Mouse (Mus musculus) forebrain, embryonic 15.5 days (tissue): ENCODE data around the gene Aurkb. TPM values are rescaled to one million over a fixed set of nuclear protein-coding genes. Genes with fewer than 3 reads are reported as not detected.

Experiments used
- ATAC-seq: fragments of 200-750 bp; cut with Nextera tagmentation; replicated peaks from 2 replicates; pipeline ENCODE4 v1.8.0; 2017; ENCODE audit warnings: mild to moderate bottlenecking, moderate TSS enrichment, moderate library complexity
- H3K27ac ChIP-seq: fragments of 300-500 bp; sonication (generic); replicated peaks from 2 replicates; pipeline ENCODE4 v1.5.1; 2015; ENCODE audit warnings: mild to moderate bottlenecking, inconsistent platforms
- H3K27me3 ChIP-seq: fragments of 300-500 bp; sonication (generic); 2 replicates; pipeline ENCODE4 v1.6.1; 2015; ENCODE audit warnings: inconsistent platforms
- H3K36me3 ChIP-seq: fragments of 300-500 bp; sonication (generic); 2 replicates; pipeline ENCODE4 v1.6.1; 2015; ENCODE audit warnings: mild to moderate bottlenecking, inconsistent platforms
- H3K4me1 ChIP-seq: fragments of 300-500 bp; sonication (generic); 2 replicates; pipeline ENCODE4 v1.6.1; 2015; ENCODE audit warnings: inconsistent platforms
- H3K4me2 ChIP-seq: fragments of 300-500 bp; sonication (generic); replicated peaks from 2 replicates; pipeline ENCODE4 v1.6.1; 2015; ENCODE audit warnings: mild to moderate bottlenecking, inconsistent platforms
- H3K4me3 ChIP-seq: fragments of 300-500 bp; sonication (generic); 2 replicates; pipeline ENCODE4 v1.5.1; 2015; ENCODE audit warnings: mild to moderate bottlenecking, inconsistent platforms
- H3K9ac ChIP-seq: fragments of 300-500 bp; sonication (generic); replicated peaks from 2 replicates; pipeline ENCODE4 v1.6.1; 2015; ENCODE audit warnings: mild to moderate bottlenecking, inconsistent platforms
- H3K9me3 ChIP-seq: fragments of 300-500 bp; sonication (generic); 2 replicates; pipeline ENCODE4 v1.6.1; 2016; ENCODE audit warnings: inconsistent platforms
- WGBS: fragments of 180-500 bp; shearing (Covaris S2); methylation state at CpG from one replicate; pipeline ENCODE4 v1.1.7; 2015; ENCODE audit warnings: mixed read lengths; 5-methylcytosine and 5-hydroxymethylcytosine counted together
- polyA plus RNA-seq: library from polyadenylated mRNA; unstranded; fragments of >200 nt; fragmentation: Nextera tagmentation; extraction: Ambion mirVana; gene quantifications from 2 replicates; pipeline ENCODE4 v1.2.1, GENCODE M21; 2015

Aurkb gene
- polyA plus RNA-seq, 1 experiment from 2014 or later, result 68.3 TPM

GRCm38 (mm10) chr11:69015644-69016441, 29.6 kb upstream of the Aurkb start, which contains the start of gene Ctc1:
Gene Ctc1, plus strand, starts transcription at chr11:69015911.
- H3K4me1 ChIP-seq, result peaks cover 30% of the 10 kb centered on the region
- H3K4me3 ChIP-seq, result peak within 1 kb of the TSS; percentile 68
- peak; percentile 96 for ATAC-seq
- H3K27ac ChIP-seq, result peak within 1 kb of the TSS; percentile 94
- H3K36me3 ChIP-seq, result no peaks in the 10 kb centered on the region
- H3K4me2 ChIP-seq, result peak within 1 kb of the TSS; percentile 60
- no peaks in the 10 kb centered on the region for H3K27me3 ChIP-seq
- H3K9me3 ChIP-seq, result no peaks in the 10 kb centered on the region
- 3% methylated on average over 38 of the region's 38 CpGs for WGBS
- peak within 1 kb of the TSS; percentile 94 for H3K9ac ChIP-seq

DNA sequence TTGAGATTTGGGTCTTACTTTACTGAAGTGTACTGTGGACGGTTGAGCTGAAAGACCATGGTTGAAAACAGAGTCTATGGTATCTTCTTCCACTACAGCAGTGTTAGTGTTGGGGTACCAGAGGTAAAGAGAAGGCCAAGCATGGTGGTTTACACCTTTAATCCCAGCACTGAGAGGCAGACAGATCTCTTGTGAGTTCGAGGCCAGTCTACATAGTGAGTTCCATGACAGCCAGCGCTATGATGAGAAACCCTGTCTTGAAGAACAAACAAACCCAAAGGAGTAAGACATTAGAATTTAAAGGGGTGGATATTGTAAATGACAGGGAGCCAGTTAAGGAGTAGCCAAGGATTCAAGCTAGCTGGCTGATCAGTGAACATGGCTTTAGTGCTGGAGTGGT, 28.7 kb upstream of the Aurkb start:
- 60% methylated on average over 3 of the region's 3 CpGs for WGBS

GRCm38 (mm10) chr11:69020691-69021090, 24.8 kb upstream of the Aurkb start:
- ATAC-seq, result no peak
- H3K36me3 ChIP-seq, result peaks cover 41% of the 10 kb centered on the region
- H3K4me2 ChIP-seq, result no peak overlapping the region
- no peaks in the 10 kb centered on the region for H3K27me3 ChIP-seq
- no peak overlapping the region for H3K9ac ChIP-seq
- no peak overlapping the region for H3K4me3 ChIP-seq
- no peaks in the 10 kb centered on the region for H3K9me3 ChIP-seq
- H3K27ac ChIP-seq, result no peak overlapping the region
- H3K4me1 ChIP-seq, result peaks cover 11% of the 10 kb centered on the region

More for the DNA sequence above, 28.7 kb upstream of the Aurkb start:
- Histone ChIP-seq H3K9ac (peak overlapping the region; percentile 94), H3K4me2 (peak overlapping the region; percentile 60), H3K27ac (peak overlapping the region; percentile 94), H3K27me3 (no peaks in the 10 kb centered on the region), H3K36me3 (peaks cover 2% of the 10 kb centered on the region), H3K4me1 (peaks cover 22% of the 10 kb centered on the region), H3K4me3 (peak overlapping the region; percentile 68), H3K9me3 (no peaks in the 10 kb centered on the region)
- ATAC-seq, result no peak

GRCm38 (mm10) chr11:69026562-69026961, 18.9 kb upstream of the Aurkb start:
- peaks cover 95% of the 10 kb centered on the region for H3K36me3 ChIP-seq
- WGBS, result 89% methylated on average over 3 of the region's 3 CpGs
- H3K9me3 ChIP-seq, result no peaks in the 10 kb centered on the region
- no peaks in the 10 kb centered on the region for H3K4me1 ChIP-seq
- no peak overlapping the region for H3K4me2 ChIP-seq
- no peak overlapping the region for H3K27ac ChIP-seq
- no peak overlapping the region for H3K4me3 ChIP-seq
- ATAC-seq, result no peak
- no peaks in the 10 kb centered on the region for H3K27me3 ChIP-seq
- H3K9ac ChIP-seq, result no peak overlapping the region

- ATAC-seq, result no peak
- no peak overlapping the region for H3K4me3 ChIP-seq
- H3K9me3 ChIP-seq, result no peaks in the 10 kb centered on the region
- H3K4me2 ChIP-seq, result no peak overlapping the region
- no peak overlapping the region for H3K27ac ChIP-seq
- H3K4me1 ChIP-seq, result no peaks in the 10 kb centered on the region
- H3K9ac ChIP-seq, result no peak overlapping the region
- WGBS, result 58% methylated on average over 2 of the region's 2 CpGs
- peaks cover 93% of the 10 kb centered on the region for H3K36me3 ChIP-seq
- H3K27me3 ChIP-seq, result no peaks in the 10 kb centered on the region
These were observed 16.6 kb upstream of the Aurkb start for GRCm38 (mm10) chr11:69028805-69029204.

DNA sequence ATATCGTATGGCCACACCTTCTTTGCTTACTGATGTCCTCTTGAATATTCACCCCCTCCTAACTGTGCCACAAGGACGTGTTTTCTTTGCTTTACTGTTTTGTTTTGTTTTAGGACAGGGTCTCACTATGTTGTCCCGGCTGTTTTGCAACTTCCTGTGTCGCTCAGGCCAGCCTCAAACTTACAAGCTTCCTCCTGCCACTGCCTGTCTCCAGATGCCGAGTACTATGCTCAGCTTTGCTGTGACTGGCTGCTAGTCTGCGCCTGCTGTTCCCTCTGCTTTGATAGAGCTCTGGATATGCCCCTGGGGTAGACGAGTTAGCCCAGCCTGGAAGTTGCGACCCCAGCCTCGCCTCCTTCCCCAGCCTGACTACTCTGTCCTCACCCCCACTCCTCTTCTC, 11.9 kb upstream of the Aurkb start:
- H3K4me2 ChIP-seq, result no peak overlapping the region
- 87% methylated on average over 9 of the region's 9 CpGs for WGBS
- H3K27ac ChIP-seq, result no peak overlapping the region
- ATAC-seq, result no peak
- H3K27me3 ChIP-seq, result no peaks in the 10 kb centered on the region
- no peak overlapping the region for H3K9ac ChIP-seq
- H3K4me1 ChIP-seq, result peaks cover 19% of the 10 kb centered on the region
- no peaks in the 10 kb centered on the region for H3K9me3 ChIP-seq
- H3K4me3 ChIP-seq, result no peak overlapping the region
- H3K36me3 ChIP-seq, result peaks cover 56% of the 10 kb centered on the region

DNA sequence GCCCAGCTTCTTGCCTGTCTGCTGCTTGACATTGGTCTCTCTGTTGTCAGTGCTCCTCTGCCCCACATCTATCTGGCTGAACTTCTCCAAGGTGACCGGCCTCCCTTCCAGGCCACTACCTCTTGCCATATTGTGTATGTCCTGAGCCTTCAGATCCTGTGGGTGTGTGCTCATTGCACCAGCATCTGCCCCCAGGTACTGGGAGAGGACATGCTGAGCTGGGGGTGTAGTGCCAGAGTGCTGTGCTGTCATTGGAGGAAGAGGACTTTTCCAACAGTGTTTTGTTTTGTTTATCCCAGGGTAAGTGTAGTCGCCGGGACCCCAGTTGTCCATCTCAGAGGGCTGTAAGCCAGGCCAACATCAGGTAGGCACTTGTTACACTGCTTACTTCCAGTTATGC, 10.9 kb upstream of the Aurkb start:
- peaks cover 50% of the 10 kb centered on the region for H3K36me3 ChIP-seq
- no peak overlapping the region for H3K9ac ChIP-seq
- WGBS, result 95% methylated on average over 3 of the region's 3 CpGs

DNA sequence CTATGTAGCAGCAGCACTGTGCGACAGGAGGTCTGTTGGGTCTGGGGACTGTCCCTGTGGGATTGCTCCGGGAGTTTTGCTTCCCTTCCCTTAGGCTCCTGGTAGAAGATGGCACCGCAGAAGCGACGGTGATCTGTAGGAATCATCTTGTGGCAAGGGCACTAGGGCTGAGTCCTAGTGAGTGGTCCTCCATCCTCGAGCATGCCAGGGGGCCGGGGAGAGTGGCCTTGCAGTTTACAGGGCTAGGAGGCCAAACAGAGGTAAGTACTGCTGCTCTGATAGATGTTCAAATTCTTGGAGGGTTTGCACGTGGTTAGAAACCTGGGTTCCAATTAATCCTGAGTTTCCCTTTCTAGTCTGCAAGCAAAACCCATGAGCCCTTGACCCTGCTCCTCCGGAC, 10.0 kb upstream of the Aurkb start:
- Histone ChIP-seq H3K4me1 (peaks cover 30% of the 10 kb centered on the region), H3K4me3 (peak overlapping the region; percentile 59; the same call in 1 of the 2 replicates), H3K9me3 (no peaks in the 10 kb centered on the region), H3K27ac (peak overlapping the region; percentile 71), H3K27me3 (no peaks in the 10 kb centered on the region), H3K36me3 (peaks cover 42% of the 10 kb centered on the region), H3K9ac (peak overlapping the region; percentile 16; the same call in 1 of the 2 replicates), H3K4me2 (peak overlapping the region; percentile 49)
- 79% methylated on average over 9 of the region's 9 CpGs for WGBS
- ATAC-seq, result no peak

More for the DNA sequence above, 10.9 kb upstream of the Aurkb start:
- H3K27me3 ChIP-seq, result no peaks in the 10 kb centered on the region
- no peak overlapping the region for H3K27ac ChIP-seq
- H3K4me1 ChIP-seq, result peaks cover 30% of the 10 kb centered on the region
- H3K9me3 ChIP-seq, result no peaks in the 10 kb centered on the region
- ATAC-seq, result no peak
- H3K4me2 ChIP-seq, result no peak overlapping the region
- no peak overlapping the region for H3K4me3 ChIP-seq

DNA sequence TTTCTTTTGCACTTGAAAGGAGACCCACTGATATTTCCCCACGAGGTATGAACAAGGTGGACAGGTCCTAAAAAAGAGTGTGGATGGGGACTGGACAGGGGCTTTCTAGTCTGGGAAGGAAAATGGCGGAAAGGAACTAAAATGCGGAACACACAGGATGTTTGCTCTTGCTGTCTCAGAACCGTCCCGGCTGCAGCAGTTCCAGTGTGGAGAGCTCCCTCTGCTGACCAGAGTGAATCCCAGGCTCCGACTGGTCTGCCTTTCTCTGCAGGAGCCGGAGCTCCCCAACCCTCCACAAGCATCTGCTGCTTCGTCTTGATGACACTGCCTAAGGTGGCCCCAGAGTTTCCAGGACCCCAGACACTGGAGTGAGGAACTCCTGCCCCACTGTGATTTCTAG, 9.6 kb upstream of the Aurkb start:
- Histone ChIP-seq H3K4me3 (peak overlapping the region; percentile 59), H3K27me3 (no peaks in the 10 kb centered on the region), H3K36me3 (peaks cover 37% of the 10 kb centered on the region), H3K27ac (peak overlapping the region; percentile 71), H3K9ac (peak overlapping the region; percentile 16; the same call in 1 of the 2 replicates), H3K4me2 (peak overlapping the region; percentile 49), H3K9me3 (no peaks in the 10 kb centered on the region), H3K4me1 (peaks cover 30% of the 10 kb centered on the region)
- peak; percentile 14; the same call in 1 of the 2 replicates for ATAC-seq
- 4% methylated on average over 8 of the region's 8 CpGs for WGBS

DNA sequence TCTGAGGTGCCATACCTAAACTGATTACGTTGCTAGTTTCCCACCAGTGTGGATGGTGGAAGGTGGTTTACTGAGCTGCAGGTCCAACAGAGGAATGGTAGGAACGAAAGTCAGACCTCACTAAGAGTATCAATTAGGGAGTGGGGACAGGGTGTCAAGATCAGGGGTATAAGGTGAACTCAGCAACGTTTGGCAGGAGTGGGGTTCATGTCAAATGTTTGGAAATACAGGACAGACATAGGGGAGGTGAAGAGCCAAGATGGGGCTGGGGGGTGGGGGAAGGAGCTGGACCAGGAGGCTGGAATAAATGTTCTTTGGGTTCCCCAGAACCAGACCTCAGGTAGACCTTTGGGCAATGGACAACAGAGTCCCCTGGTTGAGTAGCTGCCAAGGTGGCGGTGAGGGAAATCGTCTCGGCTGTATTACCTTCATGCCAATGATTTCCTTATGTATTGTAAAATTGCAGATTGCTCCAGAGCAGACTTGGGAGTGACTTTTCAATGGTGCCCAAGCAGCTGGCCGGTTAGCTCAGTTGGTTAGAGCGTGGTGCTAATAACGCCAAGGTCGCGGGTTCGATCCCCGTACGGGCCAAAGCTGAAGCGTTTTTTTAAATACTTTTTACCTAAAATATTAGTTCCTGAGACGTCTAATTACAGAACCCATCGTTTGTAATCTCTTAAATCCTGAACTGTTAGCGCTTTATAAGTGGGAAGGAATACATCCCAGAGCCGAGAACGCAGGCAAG, 8.8 kb upstream of the Aurkb start:
- ATAC-seq, result no peak
- Histone ChIP-seq H3K4me3 (peak overlapping the region; percentile 59), H3K4me2 (peak overlapping the region; percentile 49), H3K27me3 (no peaks in the 10 kb centered on the region), H3K27ac (peak overlapping the region; percentile 81), H3K36me3 (peaks cover 29% of the 10 kb centered on the region), H3K9me3 (no peaks in the 10 kb centered on the region), H3K9ac (peak overlapping the region; percentile 62), H3K4me1 (peaks cover 30% of the 10 kb centered on the region)
- WGBS, result 9% methylated on average over 20 of the region's 20 CpGs

- no peaks in the 10 kb centered on the region for H3K27me3 ChIP-seq
- no peaks in the 10 kb centered on the region for H3K9me3 ChIP-seq
- peak overlapping the region; percentile 81 for H3K27ac ChIP-seq
- peaks cover 24% of the 10 kb centered on the region for H3K36me3 ChIP-seq
- WGBS, result under 1% methylated on average over 34 of the region's 34 CpGs
- no peak; the same call in 1 of the 2 replicates for ATAC-seq
- peaks cover 30% of the 10 kb centered on the region for H3K4me1 ChIP-seq
- peak overlapping the region; percentile 49 for H3K4me2 ChIP-seq
- peak overlapping the region; percentile 59 for H3K4me3 ChIP-seq
- peak overlapping the region; percentile 62 for H3K9ac ChIP-seq
These were observed 8.0 kb upstream of the Aurkb start for GRCm38 (mm10) chr11:69037231-69038061.
